In the genomic region with DNA sequence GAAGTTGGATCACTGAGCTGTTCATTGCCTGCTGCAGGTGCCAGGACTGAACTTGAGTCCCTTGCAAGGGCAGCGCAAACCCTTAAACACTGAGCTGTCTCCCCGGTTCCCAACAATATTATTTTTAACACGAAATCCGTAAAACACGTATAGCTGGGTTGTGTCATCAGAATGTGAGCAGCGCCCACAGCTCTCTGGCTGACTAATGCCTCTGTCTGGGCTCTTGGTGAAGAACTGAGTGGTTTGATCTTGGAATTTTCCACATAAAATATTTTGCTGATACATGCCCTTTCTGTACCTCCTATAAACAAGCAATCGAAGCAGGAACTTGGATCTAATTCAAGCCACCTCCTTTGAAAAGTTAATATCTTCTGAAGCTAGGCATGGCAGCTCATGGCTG, we compare ENCODE assay signal across 10 mouse cellular contexts. TPM values are rescaled to one million over a fixed set of nuclear protein-coding genes. Genes with fewer than 3 reads are reported as not detected.
DNase-seq lines count a peak whose midpoint lies in the region; ATAC-seq and TF ChIP-seq lines count a peak whose summit lies in the region.
"Had no signal": no experiment of that assay in that cellular context is flagged by ENCODE, and none has a peak within 500 bp of the region (broad histone marks: within the 10 kb centered on the region; RNA-seq: fewer than 3 reads in every experiment).

No protein-coding gene starts in this region.

- WGBS in hindbrain, embryonic 12.5 days = 92% methylated on average over 7 of the region's 7 CpGs
- 90% methylated on average over 7 of the region's 7 CpGs for WGBS in hindbrain, embryonic 13.5 days
- 66% methylated on average over 7 of the region's 7 CpGs for WGBS in lung, embryonic 14.5 days
- WGBS in heart, embryonic 12.5 days = 85% methylated on average over 7 of the region's 7 CpGs

- no peak overlapping the region for H3K4me2 ChIP-seq in hindbrain, embryonic 12.5 days (replicated peaks)
- H3K4me2 ChIP-seq in hindbrain, embryonic 13.5 days = no peak overlapping the region
- H3K4me2 ChIP-seq in lung, embryonic 14.5 days = no peak overlapping the region
- no peak overlapping the region for H3K4me2 ChIP-seq in heart, embryonic 12.5 days

- 0 out of 2 replicates have a peak overlapping the region, but pooled peaks have one; percentile 8 for H3K27ac ChIP-seq in hindbrain, embryonic 12.5 days
- H3K27ac ChIP-seq in hindbrain, embryonic 13.5 days = no peak overlapping the region
- peak overlapping the region; percentile 30; the same call in 1 of the 2 replicates for H3K27ac ChIP-seq in lung, embryonic 14.5 days (ENCODE audit: low read depth)
- H3K27ac ChIP-seq in heart, embryonic 12.5 days (ENCODE audit: poor library complexity, severe bottlenecking) = no peak overlapping the region

- no peak overlapping the region for H3K4me3 ChIP-seq in hindbrain, embryonic 12.5 days
- H3K4me3 ChIP-seq in hindbrain, embryonic 13.5 days = no peak overlapping the region
- H3K4me3 ChIP-seq in lung, embryonic 14.5 days (ENCODE audit: low read depth, low read length) = no peak overlapping the region
- H3K4me3 ChIP-seq in heart, embryonic 12.5 days = no peak overlapping the region

- DNase-seq in lung, embryonic 14.5 days = no peak
- no peak for DNase-seq in lung, adult 18-20 months
- DNase-seq in brain, adult 2 months (ENCODE audit: low read depth, low spot score) = peak; percentile 91
- peak; percentile 69 to 82 for DNase-seq in right cerebral cortex, postnatal 36 days (ENCODE audit: low spot score in 2 of 2)
- DNase-seq: cerebellum, adult 2 months; gastrocnemius, postnatal 14 days; heart, postnatal 10 days had no signal

- peaks cover 36% of the 10 kb centered on the region for H3K4me1 ChIP-seq in hindbrain, embryonic 12.5 days
- peaks cover 48% of the 10 kb centered on the region for H3K4me1 ChIP-seq in hindbrain, embryonic 13.5 days (replicated peaks)
- peaks cover 28% of the 10 kb centered on the region for H3K4me1 ChIP-seq in lung, embryonic 14.5 days (ENCODE audit: insufficient read depth)
- peaks cover 57% of the 10 kb centered on the region for H3K4me1 ChIP-seq in heart, embryonic 12.5 days (replicated peaks)

- H3K9ac ChIP-seq in hindbrain, embryonic 12.5 days = no peak overlapping the region
- H3K9ac ChIP-seq in hindbrain, embryonic 13.5 days = no peak overlapping the region
- H3K9ac ChIP-seq in lung, embryonic 14.5 days = no peak overlapping the region
- no peak overlapping the region for H3K9ac ChIP-seq in heart, embryonic 12.5 days

- no peaks in the 10 kb centered on the region for H3K9me3 ChIP-seq in hindbrain, embryonic 12.5 days (replicated peaks)
- H3K9me3 ChIP-seq in hindbrain, embryonic 13.5 days = no peaks in the 10 kb centered on the region
- H3K9me3 ChIP-seq in lung, embryonic 14.5 days (ENCODE audit: low read depth, low read length) = no peaks in the 10 kb centered on the region
- no peaks in the 10 kb centered on the region for H3K9me3 ChIP-seq in heart, embryonic 12.5 days (replicated peaks)

- TF ChIP-seq CTCF in lung, embryonic 14.5 days (IDR thresholded peaks at IDR 0.05; ENCODE audit: low read depth) = no peak

- no peaks in the 10 kb centered on the region for H3K36me3 ChIP-seq in hindbrain, embryonic 12.5 days
- H3K36me3 ChIP-seq in hindbrain, embryonic 13.5 days = no peaks in the 10 kb centered on the region
- H3K36me3 ChIP-seq in lung, embryonic 14.5 days (ENCODE audit: insufficient read depth) = no peaks in the 10 kb centered on the region
- H3K36me3 ChIP-seq in heart, embryonic 12.5 days = no peaks in the 10 kb centered on the region

- H3K27me3 ChIP-seq in hindbrain, embryonic 12.5 days = no peaks in the 10 kb centered on the region
- no peaks in the 10 kb centered on the region for H3K27me3 ChIP-seq in hindbrain, embryonic 13.5 days
- H3K27me3 ChIP-seq in lung, embryonic 14.5 days (ENCODE audit: insufficient read depth, low read length) = no peaks in the 10 kb centered on the region
- H3K27me3 ChIP-seq in heart, embryonic 12.5 days (replicated peaks) = no peaks in the 10 kb centered on the region

- ATAC-seq in hindbrain, embryonic 12.5 days (ENCODE audit: low FRiP score) = no peak
- ATAC-seq in hindbrain, embryonic 13.5 days (ENCODE audit: low FRiP score) = no peak
- no peak for ATAC-seq in lung, embryonic 14.5 days (ENCODE audit: insufficient read depth)
- ATAC-seq in heart, embryonic 12.5 days (ENCODE audit: insufficient number of reproducible peaks, low FRiP score) = no peak

RNA-seq across cellular contexts. Expression of a gene that starts 43.8 kb away (rescaled TPM):
- 71.8 and 73.7 TPM in 2 replicates for polyA plus RNA-seq in hindbrain, embryonic 12.5 days (2016; fragmentation: Nextera tagmentation; extraction: Ambion mirVana)
- 67.6 and 72.4 TPM in 2 replicates for polyA plus RNA-seq in hindbrain, embryonic 13.5 days (2015; fragmentation: Nextera tagmentation; extraction: Ambion mirVana)
- polyA plus RNA-seq in lung, embryonic 14.5 days (2014; fragmentation: Nextera tagmentation; extraction: Ambion mirVana) = 74.8 and 84.5 TPM in 2 replicates
- 68.1 and 68.9 TPM in 2 replicates for polyA plus RNA-seq in heart, embryonic 12.5 days (2016; fragmentation: Nextera tagmentation; extraction: Ambion mirVana)

Comparison
In these comparisons a context has a peak if more than half of its experiments do, and no peak if none do; other contexts are left out.
1. H3K27ac ChIP-seq: peak in hindbrain, embryonic 12.5 days (single experiment) and lung, embryonic 14.5 days (single experiment); none in hindbrain, embryonic 13.5 days (single experiment) and heart, embryonic 12.5 days (single experiment).
2. DNase-seq: peak in brain, adult 2 months (single experiment) and right cerebral cortex, postnatal 36 days (2 of 2); none in lung, embryonic 14.5 days (single experiment) and lung, adult 18-20 months (0 of 2).